Mouse (Mus musculus) brown adipose tissue, adult 24 weeks (tissue): ENCODE measurements around the gene Samsn1. TPM values are rescaled to one million over a fixed set of nuclear protein-coding genes. Genes with fewer than 3 reads are reported as not detected.

Experiments
- H3K27ac ChIP-seq: fragments of 200-500 bp; replicated peaks from 2 replicates; pipeline ENCODE4 v1.5.1; 2012; ENCODE audit warnings: low read depth, mild to moderate bottlenecking, low read length
- H3K4me1 ChIP-seq: fragments of 200-500 bp; 2 replicates; pipeline ENCODE4 v1.6.1; 2012; ENCODE audit warnings: low read length, mixed read lengths; ENCODE audit not compliant: control insufficient read depth, insufficient read depth, insufficient read length
- H3K4me3 ChIP-seq: fragments of 200-500 bp; 2 replicates; pipeline ENCODE4 v1.5.1; 2012; ENCODE audit warnings: low read depth, mild to moderate bottlenecking, low read length, moderate library complexity; ENCODE audit not compliant: insufficient read depth
- polyA plus RNA-seq: library from polyadenylated mRNA; stranded (reverse); fragments of >200 nt; gene quantifications from 2 replicates; pipeline ENCODE4 v1.2.4, GENCODE M21; 2012; ENCODE audit not compliant: missing spikeins, insufficient read depth, insufficient read length

Gene Samsn1
- 0.91 and 1.5 TPM in 2 replicates for polyA plus RNA-seq

DNA sequence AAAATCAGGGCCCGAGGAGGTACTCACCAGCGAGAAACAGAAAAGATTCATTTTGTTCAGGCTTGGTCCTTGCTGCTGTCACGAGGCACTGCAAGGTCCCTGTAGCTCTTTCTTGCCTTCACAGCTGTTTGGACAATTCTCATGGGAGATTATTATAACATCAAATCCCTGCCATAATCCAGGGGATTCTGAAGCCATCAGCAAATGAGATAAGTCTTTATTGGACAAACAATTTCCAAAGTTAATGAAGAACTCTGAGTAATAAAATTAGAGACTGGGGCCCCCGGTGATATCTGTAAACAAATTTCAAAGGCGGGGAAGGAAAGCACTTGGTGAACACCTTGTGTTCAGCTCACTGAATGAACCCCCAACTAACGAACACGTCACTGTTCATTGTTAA is at the start of gene Samsn1:
TSS of gene Samsn1 (minus strand) at position 101 of the 400 bp plus-strand sequence.
- Histone ChIP-seq H3K27ac (no peak within 1 kb of the TSS), H3K4me1 (no peaks in the 10 kb centered on the region), H3K4me3 (no peak within 1 kb of the TSS)

GRCm38 (mm10) chr16:76066082-76066635 is 44.1 kb upstream of the Samsn1 start:
- H3K27ac ChIP-seq = no peak overlapping the region
- H3K4me3 ChIP-seq = no peak overlapping the region
- no peaks in the 10 kb centered on the region for H3K4me1 ChIP-seq

DNA sequence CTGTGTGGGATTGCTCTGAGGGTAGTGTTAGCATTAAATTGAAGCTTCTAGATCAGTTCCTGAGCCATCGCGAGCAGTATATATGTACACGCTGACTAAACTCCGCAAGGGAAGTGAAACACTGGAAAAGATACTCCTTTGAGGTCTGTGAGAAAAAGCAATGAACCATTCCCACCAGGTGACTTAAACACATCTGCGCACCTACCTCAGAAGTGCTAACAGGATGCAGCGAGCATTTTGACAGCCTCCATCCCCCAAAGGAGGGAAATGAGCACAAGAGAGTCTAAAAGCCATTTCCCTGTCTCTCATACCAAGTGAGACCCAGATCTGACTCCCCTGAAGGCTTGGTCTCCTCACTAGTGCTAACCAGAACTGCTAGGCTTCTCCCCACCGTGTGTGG is 32.9 kb upstream of the Samsn1 start:
- Histone ChIP-seq H3K27ac (no peak overlapping the region), H3K4me3 (no peak overlapping the region), H3K4me1 (no peaks in the 10 kb centered on the region)

DNA sequence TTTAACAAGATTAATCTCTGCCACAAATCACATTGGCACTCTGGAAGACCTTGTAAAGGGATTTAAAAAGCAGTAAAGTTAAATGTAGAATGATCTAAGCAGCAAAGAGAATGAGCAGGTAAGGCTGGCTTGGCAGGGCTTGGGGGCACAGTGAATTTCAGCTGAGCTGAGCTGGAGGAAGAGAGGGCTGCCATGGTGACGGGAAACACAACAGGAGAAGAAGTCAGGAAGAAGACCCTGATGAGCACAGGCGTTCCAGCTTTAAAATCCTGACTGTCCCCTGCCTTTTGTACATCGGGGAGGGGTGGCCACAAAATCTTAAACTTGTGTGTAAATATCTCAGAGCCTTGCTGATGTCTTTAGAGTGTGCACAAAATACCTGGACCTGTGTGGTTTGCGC is 32.0 kb upstream of the Samsn1 start:
- H3K4me1 ChIP-seq = no peaks in the 10 kb centered on the region
- no peak overlapping the region for H3K4me3 ChIP-seq
- H3K27ac ChIP-seq = no peak overlapping the region

GRCm38 (mm10) chr16:76053537-76053936 is 31.5 kb upstream of the Samsn1 start:
- no peak overlapping the region for H3K27ac ChIP-seq
- no peak overlapping the region for H3K4me3 ChIP-seq
- H3K4me1 ChIP-seq = no peaks in the 10 kb centered on the region

- Histone ChIP-seq H3K4me1 (no peaks in the 10 kb centered on the region), H3K27ac (no peak overlapping the region), H3K4me3 (no peak overlapping the region)
These were observed 25.0 kb upstream of the Samsn1 start for GRCm38 (mm10) chr16:76047066-76047465.

DNA sequence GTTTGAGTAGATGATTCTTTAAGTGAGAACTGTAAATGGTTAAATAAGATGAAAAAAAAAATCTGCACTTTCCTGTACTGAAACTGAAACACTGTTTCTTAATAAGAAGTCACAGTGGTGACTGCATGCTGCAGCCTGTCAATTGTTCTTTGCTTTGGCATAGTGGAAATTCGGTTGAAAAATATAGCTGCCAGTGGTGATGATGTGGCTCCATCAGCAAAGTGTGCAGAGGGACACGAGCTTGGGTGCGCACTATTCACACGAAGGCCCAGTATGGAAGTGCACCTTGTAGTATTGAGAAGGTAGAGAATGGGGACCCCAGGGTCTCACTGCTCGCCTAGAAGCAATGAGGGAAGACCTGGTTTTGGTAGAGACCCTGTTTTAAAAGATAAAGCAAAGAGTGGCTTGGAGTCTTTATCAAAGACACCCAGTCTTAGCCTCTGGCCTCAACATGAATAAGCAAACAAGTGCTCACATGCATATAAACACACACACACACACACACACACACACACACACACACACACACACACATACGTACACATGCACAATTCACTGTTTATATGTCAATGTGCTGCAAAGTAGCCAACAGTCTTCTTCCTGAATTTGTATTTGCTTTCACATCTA is 18.4 kb upstream of the Samsn1 start:
- Histone ChIP-seq H3K4me1 (no peaks in the 10 kb centered on the region), H3K27ac (no peak overlapping the region), H3K4me3 (no peak overlapping the region)

DNA sequence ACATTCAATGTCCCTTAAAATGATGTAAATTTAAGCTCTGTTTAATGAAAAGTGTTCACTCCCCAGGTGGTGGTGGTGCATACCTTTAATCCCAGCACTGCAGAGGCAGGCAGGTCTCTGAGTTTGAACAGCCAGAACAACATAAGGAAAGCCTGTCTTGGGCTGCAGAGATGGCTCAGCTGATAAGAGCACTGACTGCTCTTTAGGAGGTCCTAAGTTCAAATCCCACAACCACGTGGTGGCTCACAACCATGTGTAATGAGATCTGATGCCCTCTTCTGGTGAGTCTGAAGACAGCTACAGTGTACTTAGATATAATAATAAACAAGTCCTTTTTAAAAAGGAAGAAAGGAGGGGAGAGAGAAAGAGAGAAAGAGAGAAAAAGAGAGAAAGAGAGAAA is 2.9 kb downstream of the Samsn1 start:
- Histone ChIP-seq H3K27ac (no peak overlapping the region), H3K4me3 (no peak overlapping the region), H3K4me1 (no peaks in the 10 kb centered on the region)

- Histone ChIP-seq H3K4me1 (no peaks in the 10 kb centered on the region), H3K27ac (no peak overlapping the region), H3K4me3 (no peak overlapping the region)
These were observed 18.2 kb downstream of the Samsn1 start for GRCm38 (mm10) chr16:76003812-76004389.

- Histone ChIP-seq H3K27ac (no peak overlapping the region), H3K4me3 (no peak overlapping the region), H3K4me1 (no peaks in the 10 kb centered on the region)
These were observed 19.1 kb downstream of the Samsn1 start for GRCm38 (mm10) chr16:76002870-76003572.

DNA sequence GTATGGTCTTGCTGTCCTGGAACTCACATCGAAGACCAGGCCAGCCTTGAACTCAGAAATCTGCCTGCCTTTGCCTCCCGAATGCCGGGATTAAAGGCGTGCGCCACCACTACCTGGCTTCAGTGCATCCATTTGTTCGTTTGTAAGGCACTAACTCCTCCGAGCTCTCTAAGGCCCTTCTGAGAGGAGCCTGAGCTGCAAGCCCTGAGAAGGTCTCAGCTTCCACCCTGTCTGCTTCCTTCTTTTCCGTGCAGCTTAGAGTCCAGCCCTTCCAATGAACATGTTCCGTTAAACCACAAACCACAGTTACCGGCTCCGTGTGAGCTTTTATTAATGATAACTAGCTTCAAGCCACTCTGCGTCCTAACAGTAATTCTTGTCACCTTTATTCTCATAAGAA is 19.8 kb downstream of the Samsn1 start:
- Histone ChIP-seq H3K4me1 (no peaks in the 10 kb centered on the region), H3K27ac (no peak overlapping the region), H3K4me3 (no peak overlapping the region)

GRCm38 (mm10) chr16:76001788-76002187 is 20.3 kb downstream of the Samsn1 start:
- no peaks in the 10 kb centered on the region for H3K4me1 ChIP-seq
- no peak overlapping the region for H3K27ac ChIP-seq
- no peak overlapping the region for H3K4me3 ChIP-seq

GRCm38 (mm10) chr16:76000127-76000526 is 22.0 kb downstream of the Samsn1 start:
- H3K4me1 ChIP-seq = no peaks in the 10 kb centered on the region
- no peak overlapping the region for H3K27ac ChIP-seq
- H3K4me3 ChIP-seq = no peak overlapping the region

DNA sequence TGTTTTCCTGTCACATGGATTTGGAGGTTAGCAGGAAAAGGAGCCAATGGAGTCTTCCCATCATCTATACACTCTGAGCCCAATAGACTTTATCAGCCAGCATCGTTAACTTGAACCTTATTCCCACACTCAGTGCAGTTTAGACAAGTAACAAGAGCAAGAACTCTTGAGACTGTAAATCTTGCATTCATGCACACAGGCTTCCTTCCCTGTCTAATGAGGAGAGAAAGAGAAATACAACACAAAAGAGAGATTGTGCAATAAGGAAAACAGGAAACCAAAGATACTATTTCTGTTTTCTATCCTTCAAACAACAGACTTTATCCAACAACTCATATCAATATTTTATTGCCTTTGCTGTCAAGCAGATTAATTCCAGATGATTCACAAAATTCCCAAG is 31.9 kb downstream of the Samsn1 start:
- Histone ChIP-seq H3K4me1 (no peaks in the 10 kb centered on the region), H3K4me3 (no peak overlapping the region), H3K27ac (no peak overlapping the region)

DNA sequence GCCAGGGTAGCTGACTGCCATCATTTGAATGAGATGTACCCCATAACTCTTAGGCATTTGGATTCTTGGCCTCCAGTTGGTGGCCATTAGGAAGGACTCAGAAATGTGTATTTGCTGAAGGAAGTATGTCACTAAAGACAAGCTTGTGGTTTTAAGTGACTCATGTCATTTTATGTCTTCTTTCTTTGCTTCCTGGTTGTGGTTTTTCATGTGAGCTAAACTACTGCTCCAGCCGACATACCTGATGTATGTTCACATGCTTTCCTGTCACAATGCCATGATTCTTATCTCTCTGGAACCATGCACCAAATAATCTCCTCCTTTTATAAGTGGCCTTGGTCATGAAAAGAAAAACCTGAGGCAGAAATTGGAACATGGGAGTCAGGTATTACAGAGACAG is 38.2 kb downstream of the Samsn1 start:
- H3K4me3 ChIP-seq = no peak overlapping the region
- H3K27ac ChIP-seq = no peak overlapping the region
- no peaks in the 10 kb centered on the region for H3K4me1 ChIP-seq
